Mouse (Mus musculus) cerebral cortex, adult 2 months (tissue): Measurements from ENCODE around the gene Sdc1.

Experiments used
- WGBS: fragments of 180-500 bp; shearing (Covaris S2); methylation state at CpG from one replicate; pipeline ENCODE4 v1.1.7; 2018; 5-methylcytosine and 5-hydroxymethylcytosine counted together

The Sdc1 gene

DNA sequence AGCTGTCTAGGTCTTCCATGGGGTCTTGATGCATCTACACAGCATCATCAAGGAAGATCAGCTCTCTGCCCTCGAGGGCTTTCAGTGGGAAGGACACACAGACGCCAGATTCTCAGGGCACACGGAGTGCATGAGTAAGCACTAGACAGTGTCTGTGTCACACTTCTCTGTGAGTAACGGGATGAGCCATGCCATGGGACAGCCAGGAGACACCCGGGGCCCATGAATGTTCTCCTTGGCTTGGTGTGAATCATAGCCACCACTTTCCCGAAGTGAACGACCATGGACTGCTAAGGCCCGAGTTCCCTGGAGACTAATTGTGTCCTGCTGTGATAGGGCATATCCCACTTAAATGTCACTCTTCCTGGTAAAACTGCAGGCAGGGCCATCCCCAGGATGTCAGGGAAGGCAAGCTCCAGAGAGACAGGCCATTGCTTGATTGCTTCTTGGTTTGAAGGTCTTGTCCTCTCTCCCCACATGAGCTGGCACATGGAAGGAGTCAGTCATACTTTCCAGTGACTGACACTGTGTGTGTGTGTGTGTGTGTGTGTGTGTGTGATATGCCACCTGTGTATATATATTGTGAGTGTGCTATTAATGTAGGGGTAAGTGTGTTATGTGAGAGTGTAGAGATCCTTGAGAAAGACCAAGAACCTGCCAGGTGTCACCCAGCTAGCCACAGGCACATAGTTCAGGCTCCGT lies 56.0 kb downstream of the Sdc1 start:
- 92% methylated on average over 9 of the region's 9 CpGs for WGBS

DNA sequence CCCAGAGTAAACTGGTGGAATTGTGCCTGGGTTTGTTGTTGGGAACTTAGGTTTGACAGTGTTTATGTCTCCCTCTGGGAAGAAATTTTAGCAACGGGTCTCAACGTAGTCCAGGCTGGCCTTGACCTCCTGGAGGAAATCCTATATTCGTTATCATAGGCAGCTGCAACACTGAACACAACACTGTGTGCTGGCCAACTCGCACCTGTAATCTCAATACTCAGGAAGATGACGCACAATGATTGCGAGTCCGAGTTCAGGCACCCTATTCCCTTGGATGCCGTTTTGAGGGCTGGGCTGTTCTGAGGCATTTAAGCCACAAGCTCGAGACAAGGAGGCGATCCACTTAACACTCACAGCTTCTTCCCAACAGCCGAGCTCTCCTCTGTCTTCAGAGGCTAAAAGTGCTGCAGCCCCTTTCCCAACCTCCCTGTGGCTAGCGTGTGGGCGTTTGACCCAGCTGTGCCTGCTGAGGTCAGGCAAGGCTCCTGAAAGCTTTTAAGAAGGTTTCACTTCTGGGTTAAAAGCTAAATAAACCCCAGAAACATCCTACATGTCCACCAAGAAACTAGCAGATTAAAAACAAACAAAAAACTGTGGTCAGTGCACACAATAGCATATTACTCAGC lies 58.0 kb downstream of the Sdc1 start:
- WGBS, result 80% methylated on average over 13 of the region's 13 CpGs

DNA sequence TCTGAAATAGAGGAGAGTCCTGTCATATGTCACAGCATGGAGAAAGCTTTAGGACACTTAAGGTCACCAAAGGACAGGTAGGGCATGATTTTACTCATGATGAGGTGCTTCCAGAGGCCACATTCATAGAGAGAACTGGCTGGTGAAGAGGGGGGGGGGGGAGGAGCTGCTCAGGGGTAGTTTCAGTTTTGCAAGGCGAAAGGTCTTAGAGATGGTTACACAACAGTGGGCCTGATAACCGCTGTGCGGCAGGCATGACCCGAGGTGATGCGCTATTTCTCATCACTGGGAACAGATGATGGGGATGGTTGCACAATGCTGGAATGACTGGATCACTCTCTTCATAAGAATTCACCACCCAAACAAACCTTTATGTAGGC lies 58.5 kb downstream of the Sdc1 start:
- WGBS, result 93% methylated on average over 5 of the region's 5 CpGs

DNA sequence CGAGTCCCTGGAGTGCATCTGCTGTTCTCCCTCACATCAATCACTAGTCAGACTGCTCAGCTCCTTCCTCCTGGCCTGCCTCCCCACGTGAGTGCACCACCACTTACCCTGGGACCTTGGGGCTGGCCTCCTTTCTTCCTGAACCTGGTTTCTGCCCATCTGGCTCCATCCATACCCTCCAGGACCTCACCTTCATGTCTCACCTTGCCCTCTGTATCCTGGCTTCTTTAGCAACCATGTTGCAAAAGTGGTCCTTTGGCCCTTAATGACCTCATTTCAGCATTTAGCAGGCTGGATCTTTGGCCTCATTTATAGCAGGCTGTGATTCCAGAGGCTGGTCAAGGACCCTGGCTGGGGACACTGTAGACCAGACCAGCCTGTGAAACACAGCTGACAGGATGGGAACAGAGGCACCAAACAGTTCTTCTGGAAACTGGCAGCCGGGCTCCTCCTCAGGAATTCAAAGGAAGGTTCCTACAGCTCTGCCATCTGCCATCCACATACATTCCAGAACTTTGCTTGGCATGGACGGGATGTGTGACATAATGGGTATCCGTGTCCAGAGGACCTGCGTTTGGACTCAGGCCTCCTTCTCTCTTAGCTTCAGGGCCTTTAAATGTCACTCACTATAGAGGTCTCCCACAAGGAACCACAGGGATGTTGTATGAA lies 60.0 kb downstream of the Sdc1 start:
- WGBS, result 57% methylated on average over 6 of the region's 6 CpGs

DNA sequence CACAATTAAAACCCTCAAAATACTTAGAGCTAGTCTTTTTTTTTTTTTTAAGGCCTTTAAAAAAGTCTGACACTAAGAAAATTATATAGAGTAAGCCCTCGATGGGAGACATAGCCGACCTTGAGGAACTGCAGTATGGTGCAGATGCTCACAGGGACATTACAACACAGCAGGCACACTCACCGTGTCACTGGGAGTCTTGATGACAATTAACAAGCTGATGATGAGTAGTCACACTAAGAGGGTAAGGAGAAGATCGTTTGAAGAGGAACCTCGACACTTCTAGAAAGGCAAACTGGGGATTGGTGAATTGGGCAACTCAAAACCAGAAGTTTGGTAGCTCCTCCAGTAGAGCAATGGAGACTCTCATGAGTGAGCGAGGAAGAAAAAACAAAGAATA lies 60.6 kb downstream of the Sdc1 start:
- WGBS, result 71% methylated on average over 6 of the region's 6 CpGs

DNA sequence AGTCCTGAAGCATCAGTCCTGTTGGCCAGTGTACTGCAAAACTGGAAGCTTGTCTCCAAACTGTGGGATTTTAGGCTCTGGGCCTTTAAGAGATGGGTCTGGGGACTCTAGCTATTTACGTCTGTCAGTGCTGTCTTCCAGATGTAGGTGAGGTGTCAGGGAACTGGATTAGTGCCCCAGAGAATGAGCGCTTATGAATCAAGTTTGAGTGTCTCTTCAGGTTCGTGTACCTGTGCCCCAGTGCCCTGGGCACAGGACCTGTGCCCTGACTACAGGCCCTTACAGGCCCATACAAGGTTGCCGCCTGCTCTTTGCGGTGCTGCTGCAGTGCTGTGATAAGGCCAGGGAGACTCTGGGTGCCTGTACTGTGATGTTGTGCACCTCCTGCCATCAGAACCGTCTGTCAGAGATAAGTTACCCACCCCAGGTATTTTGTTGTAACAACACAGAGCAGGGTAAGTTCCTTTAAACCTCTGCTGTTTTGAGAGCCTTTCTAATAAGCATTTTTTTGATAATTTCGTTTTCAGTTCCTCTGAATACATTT lies 69.7 kb downstream of the Sdc1 start:
- 86% methylated on average over 7 of the region's 7 CpGs for whole genome bisulfite sequencing

DNA sequence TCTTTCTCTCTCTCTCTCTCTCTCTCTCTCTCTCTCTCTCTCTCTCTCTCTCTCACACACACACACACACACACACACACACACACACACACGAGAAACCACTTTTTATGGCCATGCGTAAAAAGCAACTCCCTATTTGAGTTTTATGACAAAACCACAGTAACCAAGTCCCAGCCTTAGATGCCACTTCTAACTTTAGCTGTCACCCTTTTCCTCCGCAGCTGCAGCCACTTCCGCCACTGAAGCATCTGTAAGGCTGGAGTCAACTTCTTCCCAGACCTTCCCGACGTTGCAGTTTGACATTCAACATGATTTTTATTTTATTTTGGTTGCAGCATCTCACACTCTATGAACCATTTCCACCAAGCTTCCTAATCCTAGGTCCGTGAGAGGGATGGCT lies 71.6 kb downstream of the Sdc1 start:
- WGBS, result 72% methylated on average over 7 of the region's 7 CpGs
